Mouse (Mus musculus) kidney, embryonic 14.5 days (tissue): ENCODE data around the gene Shisa5. TPM values are rescaled to one million over a fixed set of nuclear protein-coding genes. Genes with fewer than 3 reads are reported as not detected.
A peak's percentile ranks its signal among the peaks of the same experiment; 100 is the strongest.

Experiments used
- ATAC-seq: fragments of 200-750 bp; cut with Nextera tagmentation; 2 replicates; pipeline ENCODE4 v1.8.0; 2017; ENCODE audit warnings: moderate number of reproducible peaks, mild to moderate bottlenecking, moderate TSS enrichment, moderate library complexity; ENCODE audit not compliant: low FRiP score, low TSS enrichment
- H3K27ac ChIP-seq: fragments of 300-500 bp; sonication (generic); 2 replicates; pipeline ENCODE4 v1.5.1; 2014; ENCODE audit warnings: low read depth, mild to moderate bottlenecking, low read length, moderate library complexity, mixed read lengths
- H3K27me3 ChIP-seq: fragments of 300-500 bp; sonication (generic); 2 replicates; pipeline ENCODE4 v1.6.1; 2014; ENCODE audit warnings: mild to moderate bottlenecking, low read length; ENCODE audit not compliant: control insufficient read depth, insufficient read depth
- H3K36me3 ChIP-seq: fragments of 300-500 bp; sonication (generic); 2 replicates; pipeline ENCODE4 v1.6.1; 2014; ENCODE audit warnings: low read length, mixed read lengths; ENCODE audit not compliant: control insufficient read depth, insufficient read depth
- H3K4me1 ChIP-seq: fragments of 300-500 bp; sonication (generic); 2 replicates; pipeline ENCODE4 v1.6.1; 2014; ENCODE audit warnings: low read length, mixed read lengths; ENCODE audit not compliant: control insufficient read depth, insufficient read depth
- H3K4me2 ChIP-seq: fragments of 300-500 bp; sonication (generic); replicated peaks from 2 replicates; pipeline ENCODE4 v1.6.1; 2014; ENCODE audit warnings: low read depth, mild to moderate bottlenecking, low read length
- H3K4me3 ChIP-seq: fragments of 300-500 bp; sonication (generic); 2 replicates; pipeline ENCODE4 v1.5.1; 2014; ENCODE audit warnings: mild to moderate bottlenecking, low read length
- H3K9ac ChIP-seq: fragments of 300-500 bp; sonication (generic); 2 replicates; pipeline ENCODE4 v1.6.1; 2014; ENCODE audit warnings: low read depth, mild to moderate bottlenecking, low read length, moderate library complexity
- H3K9me3 ChIP-seq: fragments of 300-500 bp; sonication (generic); 2 replicates; pipeline ENCODE4 v1.6.1; 2016; ENCODE audit warnings: low read length; ENCODE audit not compliant: control insufficient read depth
- WGBS: fragments of 180-500 bp; shearing (Covaris S2); extraction: QIAGEN DNeasy Blood & Tissue Kit; methylation state at CpG from one replicate; pipeline ENCODE4 v1.1.7; 2014; 5-methylcytosine and 5-hydroxymethylcytosine counted together
- polyA plus RNA-seq: library from polyadenylated mRNA; unstranded; fragments of >200 nt; fragmentation: Nextera tagmentation; extraction: Ambion mirVana; gene quantifications from 2 replicates; pipeline ENCODE4 v1.2.1, GENCODE M21; 2014

Gene Shisa5
- polyA plus RNA-seq, 1 experiment from 2014 or later = 65.7 TPM

DNA sequence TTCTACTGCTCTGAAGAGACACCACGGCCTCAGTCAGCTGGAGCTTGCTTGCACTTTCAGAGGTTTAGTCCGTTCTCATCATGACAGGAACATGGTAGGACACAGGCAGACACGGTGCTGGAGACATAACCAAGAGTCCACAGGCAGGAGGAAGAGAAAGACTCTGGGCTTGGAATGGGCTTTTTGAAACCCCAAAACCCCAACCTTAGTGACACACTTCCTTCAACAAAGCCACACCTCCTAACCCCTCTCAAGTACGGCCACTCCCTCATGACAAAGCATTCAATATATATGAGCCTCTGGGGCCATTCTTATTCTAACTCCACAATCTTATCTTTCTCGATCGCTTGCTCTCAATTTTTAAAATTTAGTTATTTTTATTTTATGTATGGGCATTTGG, 5.9 kb upstream of the Shisa5 start:
- no peaks in the 10 kb centered on the region for H3K4me1 ChIP-seq
- no peaks in the 10 kb centered on the region for H3K27me3 ChIP-seq
- no peak overlapping the region for H3K27ac ChIP-seq
- no peak overlapping the region for H3K4me2 ChIP-seq
- no peaks in the 10 kb centered on the region for H3K9me3 ChIP-seq
- H3K9ac ChIP-seq = no peak overlapping the region
- H3K36me3 ChIP-seq = peaks cover 3% of the 10 kb centered on the region; the same call in 1 of the 2 replicates
- ATAC-seq = no peak
- WGBS = 80% methylated on average over 6 of the region's 6 CpGs
- H3K4me3 ChIP-seq = no peak overlapping the region

DNA sequence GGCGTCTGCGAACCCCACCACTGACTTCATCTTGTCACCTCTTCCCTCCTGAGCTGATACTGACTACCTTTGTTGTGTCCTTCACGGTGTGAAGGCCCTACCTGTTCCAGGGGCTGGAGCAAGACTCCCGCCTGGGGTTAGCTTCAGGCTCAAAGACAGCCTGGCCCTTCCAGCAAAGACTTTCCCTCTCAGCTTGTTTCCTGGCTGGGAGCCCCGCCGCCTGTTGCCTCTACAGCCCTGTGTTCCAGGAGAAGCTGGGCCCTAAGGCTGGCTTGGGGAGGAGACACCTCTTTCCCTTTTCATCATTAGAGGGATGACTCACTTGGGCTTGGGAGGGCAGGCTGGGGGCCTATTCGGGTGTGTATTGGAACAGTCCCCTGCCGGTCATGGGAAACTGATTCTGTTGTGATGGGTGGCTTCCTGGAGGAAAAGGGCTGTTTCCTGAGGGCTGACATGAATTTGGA, 568 bp downstream of the Shisa5 start:
- Histone ChIP-seq H3K36me3 (no peaks in the 10 kb centered on the region), H3K9ac (peak overlapping the region; percentile 60), H3K4me2 (peak overlapping the region; percentile 81), H3K27ac (peak overlapping the region; percentile 48; the same call in 1 of the 2 replicates), H3K4me3 (peak overlapping the region; percentile 50), H3K27me3 (no peaks in the 10 kb centered on the region), H3K9me3 (no peaks in the 10 kb centered on the region), H3K4me1 (peaks cover 18% of the 10 kb centered on the region; the same call in 1 of the 2 replicates)
- peak; percentile 45 for ATAC-seq
- 19% methylated on average over 8 of the region's 8 CpGs for WGBS

DNA sequence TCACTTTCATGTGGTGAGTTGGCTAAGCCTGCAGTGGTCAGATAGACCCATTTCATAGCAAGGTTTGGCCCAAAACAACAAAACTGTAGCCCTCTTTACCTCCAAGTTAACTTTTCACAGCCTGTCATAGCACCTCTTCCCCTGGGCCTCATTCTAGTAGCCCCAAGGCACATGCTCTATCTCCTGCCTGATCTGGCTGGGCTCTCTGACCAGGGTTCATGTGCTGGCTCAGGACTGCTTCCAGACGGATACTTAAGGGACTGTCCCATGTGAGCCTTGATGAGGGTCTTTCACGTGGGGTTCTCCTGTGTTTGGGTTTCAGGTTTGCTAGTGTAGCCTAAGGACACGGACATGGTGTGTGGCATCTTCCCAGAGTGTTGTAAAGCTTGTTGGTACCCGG, 1.3 kb downstream of the Shisa5 start:
- H3K27ac ChIP-seq = no peak overlapping the region
- no peak overlapping the region for H3K9ac ChIP-seq
- H3K36me3 ChIP-seq = no peaks in the 10 kb centered on the region
- H3K4me3 ChIP-seq = no peak overlapping the region; the same call in 1 of the 2 replicates
- peaks cover 18% of the 10 kb centered on the region; the same call in 1 of the 2 replicates for H3K4me1 ChIP-seq
- H3K4me2 ChIP-seq = peak overlapping the region; percentile 81
- H3K27me3 ChIP-seq = no peaks in the 10 kb centered on the region
- 74% methylated on average over 4 of the region's 4 CpGs for WGBS
- H3K9me3 ChIP-seq = no peaks in the 10 kb centered on the region
- no peak for ATAC-seq

DNA sequence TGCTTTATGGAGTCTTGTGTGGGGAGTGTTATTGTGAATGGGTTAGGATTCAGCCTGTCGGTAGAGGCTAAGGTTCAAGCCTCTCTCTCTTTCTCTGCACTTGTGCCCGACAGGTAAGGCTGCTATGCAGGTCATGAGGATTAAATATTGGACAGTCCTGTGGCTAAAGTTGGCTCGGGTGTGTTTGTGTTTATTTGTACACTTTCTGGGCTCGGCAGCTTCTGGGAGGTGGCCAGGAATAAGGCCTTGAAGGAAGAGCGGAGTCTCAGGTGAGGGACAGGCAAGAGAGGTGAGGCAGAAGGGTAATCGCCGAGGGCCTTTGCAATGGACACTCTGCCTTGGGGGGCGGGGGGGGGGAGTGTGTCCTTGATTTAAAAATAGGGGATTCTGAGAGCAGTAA, 1.9 kb downstream of the Shisa5 start:
- Histone ChIP-seq H3K36me3 (no peaks in the 10 kb centered on the region), H3K27ac (no peak overlapping the region), H3K4me2 (0 out of 2 replicates have a peak overlapping the region, but pooled peaks have one; percentile 81), H3K27me3 (no peaks in the 10 kb centered on the region), H3K9ac (no peak overlapping the region), H3K4me3 (no peak overlapping the region), H3K9me3 (no peaks in the 10 kb centered on the region), H3K4me1 (peaks cover 18% of the 10 kb centered on the region; the same call in 1 of the 2 replicates)
- ATAC-seq = no peak
- 86% methylated on average over 8 of the region's 8 CpGs for WGBS

DNA sequence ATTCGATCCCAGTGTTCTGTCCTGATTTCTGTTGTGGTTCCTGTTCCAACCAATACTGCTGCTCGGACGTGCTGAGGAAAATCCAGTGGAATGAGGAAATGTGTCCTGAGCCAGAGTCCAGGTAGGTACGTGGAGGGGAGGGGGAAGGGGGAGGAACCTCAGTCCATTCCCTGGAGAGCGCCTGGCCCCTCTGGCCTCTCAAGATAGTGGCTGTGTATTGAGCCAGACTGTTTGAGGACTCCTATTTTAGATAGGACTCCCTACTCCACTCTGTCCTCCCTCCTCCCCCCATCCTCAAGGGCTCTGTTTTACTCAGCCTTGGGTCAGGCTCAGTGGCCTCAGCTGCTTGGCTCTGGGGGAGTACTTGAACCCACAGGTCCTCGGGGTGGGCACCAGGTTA, 2.5 kb downstream of the Shisa5 start:
- H3K4me1 ChIP-seq = peaks cover 18% of the 10 kb centered on the region; the same call in 1 of the 2 replicates
- H3K9me3 ChIP-seq = no peaks in the 10 kb centered on the region
- 61% methylated on average over 6 of the region's 6 CpGs for WGBS
- no peak; the same call in 1 of the 2 replicates for ATAC-seq
- H3K27ac ChIP-seq = no peak overlapping the region
- no peaks in the 10 kb centered on the region for H3K27me3 ChIP-seq
- no peak overlapping the region for H3K4me3 ChIP-seq
- H3K9ac ChIP-seq = no peak overlapping the region
- no peaks in the 10 kb centered on the region for H3K36me3 ChIP-seq
- H3K4me2 ChIP-seq = no peak overlapping the region

DNA sequence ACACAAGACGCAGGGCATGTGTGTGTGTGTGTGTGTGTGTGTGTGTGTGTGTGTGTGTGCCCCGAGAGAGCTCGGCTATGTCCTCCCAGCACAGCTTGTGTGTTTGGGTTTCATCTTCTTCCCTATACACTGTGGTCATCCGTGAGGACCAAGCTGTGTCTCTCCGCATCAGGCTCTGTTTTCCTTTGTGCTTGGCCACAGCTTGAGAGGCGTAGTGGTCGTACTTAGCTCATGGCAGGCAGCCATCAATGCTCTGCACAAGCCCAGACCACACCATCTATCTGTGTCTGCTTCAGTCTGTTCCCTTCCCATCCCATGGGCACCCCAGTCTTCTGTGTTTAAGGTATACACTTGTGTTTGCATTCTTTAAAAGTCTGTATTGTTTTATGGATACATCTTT, 3.0 kb downstream of the Shisa5 start:
- Histone ChIP-seq H3K27ac (no peak overlapping the region), H3K9me3 (no peaks in the 10 kb centered on the region), H3K27me3 (no peaks in the 10 kb centered on the region), H3K9ac (no peak overlapping the region), H3K4me2 (no peak overlapping the region), H3K4me3 (no peak overlapping the region), H3K36me3 (no peaks in the 10 kb centered on the region), H3K4me1 (peaks cover 18% of the 10 kb centered on the region; the same call in 1 of the 2 replicates)
- ATAC-seq = no peak
- WGBS = 86% methylated on average over 7 of the region's 7 CpGs

DNA sequence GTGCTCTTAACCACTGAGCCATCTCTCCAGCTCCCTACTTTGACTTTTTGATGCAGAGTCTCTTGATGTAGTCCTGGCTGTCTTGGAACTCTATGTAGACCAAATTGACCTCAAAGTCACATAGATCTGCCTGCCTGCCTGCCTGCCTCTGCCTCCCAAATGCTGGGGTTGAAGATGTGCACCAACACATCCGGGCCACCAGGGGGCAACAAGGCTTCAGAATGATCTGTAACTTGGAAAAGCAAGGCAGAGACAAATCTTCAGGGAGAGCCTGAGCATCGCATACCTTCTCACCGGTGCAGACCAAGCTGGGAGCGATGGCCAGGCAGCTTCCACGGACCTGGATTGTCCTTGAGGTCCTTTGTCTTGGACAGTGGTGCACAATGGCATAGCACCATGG, 7.9 kb downstream of the Shisa5 start:
- 41% methylated on average over 5 of the region's 5 CpGs for WGBS
- Histone ChIP-seq H3K27ac (no peak overlapping the region), H3K27me3 (no peaks in the 10 kb centered on the region), H3K4me2 (no peak overlapping the region), H3K36me3 (peaks cover 7% of the 10 kb centered on the region; the same call in 1 of the 2 replicates), H3K9me3 (no peaks in the 10 kb centered on the region), H3K9ac (no peak overlapping the region), H3K4me1 (no peaks in the 10 kb centered on the region), H3K4me3 (no peak overlapping the region)
- ATAC-seq = no peak

DNA sequence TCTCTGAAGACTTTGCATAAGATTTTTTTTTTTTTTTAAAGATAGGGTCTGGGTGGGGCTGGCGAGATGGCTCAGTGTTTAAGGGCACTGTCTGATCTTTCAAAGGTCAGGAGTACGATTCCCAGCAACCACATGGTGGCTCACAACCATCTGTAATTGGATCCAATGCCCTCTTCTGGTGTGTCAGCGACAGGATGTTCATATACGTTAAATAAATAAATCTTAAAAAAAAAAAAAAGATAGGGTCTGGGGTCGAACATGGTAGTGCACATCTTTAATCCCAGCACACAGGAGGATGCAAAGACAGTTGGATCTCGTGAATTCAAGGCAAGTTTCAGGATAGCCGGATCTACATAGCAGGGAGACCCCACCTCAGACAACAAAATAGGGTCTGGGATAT, 11.0 kb downstream of the Shisa5 start:
- Histone ChIP-seq H3K36me3 (peaks cover 7% of the 10 kb centered on the region; the same call in 1 of the 2 replicates), H3K9me3 (no peaks in the 10 kb centered on the region), H3K9ac (no peak overlapping the region), H3K27ac (no peak overlapping the region), H3K4me2 (no peak overlapping the region), H3K27me3 (no peaks in the 10 kb centered on the region), H3K4me3 (no peak overlapping the region), H3K4me1 (peaks cover 1% of the 10 kb centered on the region; the same call in 1 of the 2 replicates)
- WGBS = 82% methylated on average over 7 of the region's 7 CpGs
- no peak for ATAC-seq

DNA sequence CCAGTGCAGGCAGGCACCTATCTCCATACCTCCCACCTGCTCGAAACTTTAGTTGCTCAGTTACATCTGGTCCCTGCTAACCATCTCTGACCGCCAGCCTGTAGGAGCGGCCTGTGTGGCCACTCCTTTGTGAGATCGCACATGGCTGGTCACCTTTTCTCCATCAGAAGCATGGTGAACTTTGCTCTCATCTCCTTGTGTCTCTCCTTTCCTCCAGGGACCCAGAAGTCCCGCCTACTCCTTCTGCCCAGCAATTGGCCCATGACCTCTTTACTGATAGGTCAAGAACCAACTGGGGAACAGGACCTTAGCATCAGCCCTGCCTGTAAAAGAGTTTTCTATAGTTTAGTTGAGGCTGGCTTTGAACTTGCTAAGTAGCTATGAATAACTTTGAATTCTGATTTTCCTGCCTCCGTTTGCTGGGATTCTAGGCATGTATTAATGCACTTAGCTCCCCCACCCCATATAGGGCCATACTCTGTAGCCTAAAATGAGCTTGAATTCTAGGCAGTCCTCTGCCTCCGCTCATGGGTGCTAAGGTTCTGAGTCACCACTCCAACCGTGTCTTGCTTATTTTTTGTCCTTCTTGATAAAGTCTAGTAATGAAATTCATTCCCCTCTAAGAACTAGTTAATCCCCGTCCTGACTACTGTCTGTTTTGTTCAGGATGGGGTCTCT, 11.8 kb downstream of the Shisa5 start:
- no peaks in the 10 kb centered on the region for H3K9me3 ChIP-seq
- H3K9ac ChIP-seq = no peak overlapping the region
- H3K4me2 ChIP-seq = no peak overlapping the region
- H3K36me3 ChIP-seq = peaks cover 7% of the 10 kb centered on the region; the same call in 1 of the 2 replicates
- H3K4me3 ChIP-seq = no peak overlapping the region
- H3K27me3 ChIP-seq = no peaks in the 10 kb centered on the region
- H3K4me1 ChIP-seq = peaks cover 6% of the 10 kb centered on the region; the same call in 1 of the 2 replicates
- 82% methylated on average over 9 of the region's 9 CpGs for WGBS
- ATAC-seq = no peak
- no peak overlapping the region for H3K27ac ChIP-seq
